Mouse (Mus musculus) forebrain, embryonic 14.5 days (tissue): ENCODE measurements at regions not wholly inside any gene's neighbourhood (a gene's known extent, or its start where the extent isn't known, plus 50 kb on each side); places are given as distances from the start of the nearest gene placed in this dataset.

Experiments
- ATAC-seq: fragments of 200-750 bp; cut with Nextera tagmentation; 2 replicates; pipeline ENCODE4 v1.8.0; 2017; ENCODE audit warnings: mild to moderate bottlenecking, moderate library complexity
- DNase-seq: peaks from one replicate; pipeline ENCODE4 v3.0.0-alpha.2; 2015; ENCODE audit warnings: low spot score
- H3K27ac ChIP-seq: fragments of 300-500 bp; sonication (generic); 2 replicates; pipeline ENCODE4 v1.5.1; 2014; ENCODE audit warnings: low read depth, mild to moderate bottlenecking, control low read depth, low read length, moderate library complexity
- H3K27me3 ChIP-seq: fragments of 300-500 bp; sonication (generic); replicated peaks from 2 replicates; pipeline ENCODE4 v1.6.1; 2014; ENCODE audit warnings: low read length, control low read depth, mixed read lengths; ENCODE audit not compliant: control insufficient read depth, insufficient read depth
- H3K36me3 ChIP-seq: fragments of 300-500 bp; sonication (generic); 2 replicates; pipeline ENCODE4 v1.6.1; 2014; ENCODE audit warnings: low read length, control low read depth; ENCODE audit not compliant: control insufficient read depth, insufficient read depth
- H3K4me1 ChIP-seq: fragments of 300-500 bp; sonication (generic); 2 replicates; pipeline ENCODE4 v1.6.1; 2014; ENCODE audit warnings: antibody characterized with exemption, low read length, control low read depth; ENCODE audit not compliant: control insufficient read depth, insufficient read depth
- H3K4me2 ChIP-seq: fragments of 300-500 bp; sonication (generic); 2 replicates; pipeline ENCODE4 v1.6.1; 2014; ENCODE audit warnings: mild to moderate bottlenecking, control low read depth, low read length
- H3K4me3 ChIP-seq: fragments of 300-500 bp; sonication (generic); 2 replicates; pipeline ENCODE4 v1.5.1; 2014; ENCODE audit warnings: low read depth, low read length, control low read depth
- H3K9ac ChIP-seq: fragments of 300-500 bp; sonication (generic); 2 replicates; pipeline ENCODE4 v1.6.1; 2014; ENCODE audit warnings: mild to moderate bottlenecking, low read length, control low read depth, moderate library complexity
- H3K9me3 ChIP-seq: fragments of 300-500 bp; sonication (generic); replicated peaks from 2 replicates; pipeline ENCODE4 v1.6.1; 2016; ENCODE audit warnings: low read length, control low read depth, mixed read lengths; ENCODE audit not compliant: control insufficient read depth
- WGBS: fragments of 180-500 bp; shearing (Covaris S2); extraction: QIAGEN DNeasy Blood & Tissue Kit; methylation state at CpG from one replicate; pipeline ENCODE4 v1.1.7; 2014; 5-methylcytosine and 5-hydroxymethylcytosine counted together

DNA sequence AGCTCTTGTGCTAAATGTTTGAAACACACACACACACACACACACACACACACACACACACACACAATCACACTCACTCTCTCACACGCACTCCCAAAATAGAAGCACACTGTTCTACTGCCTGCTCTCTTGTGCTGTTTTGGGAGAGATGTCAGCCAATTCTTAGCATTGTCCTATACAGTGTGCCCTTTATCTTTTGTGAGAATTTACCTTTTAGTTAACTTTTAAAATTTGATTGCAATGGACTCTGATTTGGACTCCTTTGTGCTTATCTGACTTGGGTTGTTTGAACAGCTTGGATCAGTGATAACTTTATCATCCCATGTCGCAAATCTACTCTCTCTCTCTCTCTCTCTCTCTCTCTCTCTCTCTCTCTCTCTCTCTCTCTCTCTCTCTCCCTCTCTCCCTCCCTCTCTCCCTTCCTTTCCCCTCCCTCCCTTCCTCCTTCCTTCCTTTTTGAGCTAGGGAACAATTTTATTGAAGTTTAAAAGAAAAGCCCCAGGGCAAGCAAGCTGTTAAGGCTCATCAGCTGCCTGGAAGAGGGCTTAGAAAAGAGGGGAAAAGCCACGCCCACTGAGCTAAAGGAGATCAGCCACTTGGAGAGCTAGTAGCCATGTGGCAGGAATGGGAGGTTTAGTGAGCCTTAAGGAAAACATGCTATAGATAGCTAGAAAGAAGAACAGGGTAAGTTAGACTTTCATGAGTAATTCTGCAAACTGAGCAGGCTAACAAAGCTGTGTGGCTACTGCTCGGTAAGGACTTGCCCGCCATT, 611.2 kb downstream of the Gm19410 start:
- Histone ChIP-seq H3K4me1 (no peaks in the 10 kb centered on the region), H3K27ac (no peak overlapping the region), H3K36me3 (no peaks in the 10 kb centered on the region), H3K4me3 (no peak overlapping the region), H3K27me3 (no peaks in the 10 kb centered on the region), H3K9ac (no peak overlapping the region), H3K4me2 (no peak overlapping the region), H3K9me3 (no peaks in the 10 kb centered on the region)
- 68% methylated on average over 5 of the region's 5 CpGs for WGBS
- DNase-seq = peak; percentile 37
- ATAC-seq = no peak

DNA sequence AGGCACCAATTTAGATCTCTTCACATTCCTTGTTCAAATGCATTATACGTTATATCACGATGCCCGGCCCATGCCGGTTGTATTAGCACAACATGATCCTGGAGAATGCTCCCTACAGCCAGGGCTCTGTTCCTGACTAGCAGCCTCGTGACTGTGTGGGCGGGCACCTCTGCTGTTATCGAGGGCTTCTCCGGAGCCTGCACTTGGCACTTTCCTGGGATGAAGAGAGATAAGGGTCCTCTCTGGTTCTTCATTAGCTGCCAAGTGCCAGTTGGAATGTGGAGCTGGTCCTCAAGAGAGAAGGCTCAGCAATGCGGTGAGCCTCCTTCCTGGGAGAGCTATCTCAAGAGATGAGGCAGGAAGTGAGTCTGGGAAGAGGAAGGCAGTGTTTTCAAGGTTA, 598.9 kb upstream of the AI429214 start:
- Histone ChIP-seq H3K9ac (no peak overlapping the region), H3K4me2 (no peak overlapping the region), H3K4me1 (no peaks in the 10 kb centered on the region), H3K27ac (no peak overlapping the region), H3K27me3 (no peaks in the 10 kb centered on the region), H3K4me3 (no peak overlapping the region), H3K9me3 (no peaks in the 10 kb centered on the region), H3K36me3 (no peaks in the 10 kb centered on the region)
- WGBS = 92% methylated on average over 9 of the region's 9 CpGs
- ATAC-seq (no peak), DNase-seq (no peak)

GRCm38 (mm10) chr8:36396493-36396892, 596.9 kb upstream of the AI429214 start:
- Histone ChIP-seq H3K27ac (no peak overlapping the region), H3K4me2 (no peak overlapping the region), H3K9me3 (no peaks in the 10 kb centered on the region), H3K36me3 (no peaks in the 10 kb centered on the region), H3K4me1 (no peaks in the 10 kb centered on the region), H3K4me3 (no peak overlapping the region), H3K27me3 (no peaks in the 10 kb centered on the region), H3K9ac (no peak overlapping the region)
- no peak for DNase-seq
- ATAC-seq = no peak
- 66% methylated on average over 1 of the region's 1 CpGs for WGBS

DNA sequence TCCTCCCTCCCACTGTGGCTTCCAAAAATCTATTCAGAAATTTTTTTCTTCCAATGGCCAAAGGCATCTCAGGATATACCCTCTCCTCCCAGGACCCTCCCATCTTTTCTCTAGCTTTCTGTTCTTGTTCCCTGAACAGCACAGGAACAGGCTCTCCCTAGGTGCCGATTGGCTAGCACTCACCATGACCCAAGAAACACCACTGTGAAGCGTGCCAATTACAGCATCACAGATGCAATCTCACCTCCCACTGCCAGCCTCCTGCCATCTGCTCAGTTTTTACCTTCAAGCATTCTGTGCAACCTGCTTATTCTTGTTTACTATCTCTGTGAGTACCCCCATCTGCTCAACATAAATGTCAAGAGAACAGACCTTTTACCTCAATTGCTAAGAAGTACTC, 586.7 kb upstream of the AI429214 start:
- H3K27me3 ChIP-seq = no peaks in the 10 kb centered on the region
- WGBS = 72% methylated on average over 2 of the region's 2 CpGs
- H3K4me1 ChIP-seq = no peaks in the 10 kb centered on the region
- H3K36me3 ChIP-seq = no peaks in the 10 kb centered on the region
- H3K4me3 ChIP-seq = no peak overlapping the region
- peak; percentile 64 for DNase-seq
- ATAC-seq = peak; percentile 82
- H3K27ac ChIP-seq = no peak overlapping the region
- H3K4me2 ChIP-seq = no peak overlapping the region
- H3K9me3 ChIP-seq = no peaks in the 10 kb centered on the region
- no peak overlapping the region for H3K9ac ChIP-seq
